Mouse (Mus musculus) kidney, postnatal 0 days (tissue): ENCODE measurements around the gene Soat1. TPM values are rescaled to one million over a fixed set of nuclear protein-coding genes. Genes with fewer than 3 reads are reported as not detected.

Experiments
- ATAC-seq: fragments of 200-750 bp; cut with Nextera tagmentation; replicated peaks from 2 replicates; pipeline ENCODE4 v1.8.0; 2017; ENCODE audit warnings: low read depth, moderate number of reproducible peaks, moderate TSS enrichment, moderate library complexity; ENCODE audit not compliant: low FRiP score
- DNase-seq: peaks from one replicate; pipeline ENCODE4 v3.0.0-alpha.2; 2016; ENCODE audit warnings: low spot score
- H3K27ac ChIP-seq: fragments of 300-500 bp; sonication (generic); 2 replicates; pipeline ENCODE4 v1.5.1; 2014; ENCODE audit warnings: mild to moderate bottlenecking
- H3K27me3 ChIP-seq: fragments of 300-500 bp; sonication (generic); 2 replicates; pipeline ENCODE4 v1.6.1; 2014; ENCODE audit warnings: low read length, mixed read lengths; ENCODE audit not compliant: insufficient read depth
- H3K36me3 ChIP-seq: fragments of 300-500 bp; sonication (generic); 2 replicates; pipeline ENCODE4 v1.6.1; 2014; ENCODE audit warnings: low read length, mixed read lengths; ENCODE audit not compliant: insufficient read depth
- H3K4me1 ChIP-seq: fragments of 300-500 bp; sonication (generic); replicated peaks from 2 replicates; pipeline ENCODE4 v1.6.1; 2014; ENCODE audit warnings: antibody characterized with exemption, low read length, mixed read lengths; ENCODE audit not compliant: insufficient read depth
- H3K4me2 ChIP-seq: fragments of 300-500 bp; sonication (generic); 2 replicates; pipeline ENCODE4 v1.6.1; 2014; ENCODE audit warnings: mild to moderate bottlenecking, low read length, moderate library complexity, mixed read lengths
- H3K4me3 ChIP-seq: fragments of 300-500 bp; sonication (generic); replicated peaks from 2 replicates; pipeline ENCODE4 v1.5.1; 2014; ENCODE audit warnings: low read depth, low read length
- H3K9ac ChIP-seq: fragments of 300-500 bp; sonication (generic); 2 replicates; pipeline ENCODE4 v1.6.1; 2014; ENCODE audit warnings: low read depth, low read length
- H3K9me3 ChIP-seq: fragments of 300-500 bp; sonication (generic); replicated peaks from 2 replicates; pipeline ENCODE4 v1.6.1; 2016; ENCODE audit warnings: low read length, inconsistent platforms, mixed read lengths
- CTCF ChIP-seq: IDR thresholded peaks from 2 replicates; pipeline ENCODE4 v1.5.1; 2016; ENCODE audit warnings: antibody characterized with exemption, low read depth, mild to moderate bottlenecking, moderate library complexity
- WGBS: fragments of 180-500 bp; shearing (Covaris S2); extraction: QIAGEN DNeasy Blood & Tissue Kit; methylation state at CpG from one replicate; pipeline ENCODE4 v1.1.7; 2014; 5-methylcytosine and 5-hydroxymethylcytosine counted together
- polyA plus RNA-seq: library from polyadenylated mRNA; unstranded; fragments of >200 nt; fragmentation: Nextera tagmentation; extraction: Ambion mirVana; gene quantifications from 2 replicates; pipeline ENCODE4 v1.2.1, GENCODE M21; 2015

Soat1 gene
- polyA plus RNA-seq, 1 experiment from 2014 or later, result 30.5 TPM

DNA sequence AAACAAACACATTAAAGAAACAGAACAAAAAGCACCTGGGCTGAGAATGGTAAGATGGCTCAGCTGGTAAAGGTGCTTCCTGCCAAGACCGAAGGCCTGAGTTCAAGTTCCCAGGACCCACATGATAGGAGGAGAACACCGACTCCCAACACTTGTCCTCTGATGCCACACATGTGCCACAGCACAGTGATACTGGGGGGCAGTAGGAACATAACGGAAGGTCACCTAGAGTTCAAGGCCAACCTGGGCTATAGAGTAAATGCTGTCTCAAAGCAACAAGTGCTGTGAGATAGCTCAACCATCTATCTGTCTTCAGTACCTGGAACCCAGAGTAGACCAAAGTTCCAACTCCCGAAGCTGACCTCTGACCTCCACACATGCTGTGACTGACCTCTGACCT, 13.9 kb downstream of the Soat1 start:
- Histone ChIP-seq H3K9me3 (no peaks in the 10 kb centered on the region), H3K4me1 (peaks cover 7% of the 10 kb centered on the region; the same call in 1 of the 2 replicates), H3K27me3 (no peaks in the 10 kb centered on the region), H3K36me3 (no peaks in the 10 kb centered on the region; the same call in 1 of the 2 replicates), H3K4me3 (no peak overlapping the region), H3K27ac (no peak overlapping the region), H3K9ac (no peak overlapping the region), H3K4me2 (no peak overlapping the region)
- TF ChIP-seq CTCF, result no peak
- WGBS, result 97% methylated on average over 4 of the region's 4 CpGs
- DNase-seq (no peak), ATAC-seq (no peak)

DNA sequence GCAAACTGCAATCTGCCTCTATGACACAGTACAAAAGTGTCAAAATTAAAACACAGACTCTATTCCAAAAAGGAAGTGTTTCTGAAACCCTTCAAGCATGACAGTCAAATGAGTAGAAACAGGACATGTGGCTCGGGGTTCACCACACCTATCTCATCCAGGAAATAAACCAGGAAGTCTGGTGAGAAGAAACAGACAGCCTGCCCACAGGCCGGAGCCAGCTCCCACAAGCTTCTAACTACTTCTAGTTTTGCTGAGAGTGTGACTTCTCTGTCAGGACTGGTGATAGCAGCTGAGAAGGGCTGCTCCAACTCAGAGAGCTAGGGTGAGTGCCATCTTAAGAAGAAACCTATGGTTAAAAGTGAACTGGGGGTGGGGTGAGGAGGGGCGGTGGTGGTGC, 14.4 kb downstream of the Soat1 start:
- no peaks in the 10 kb centered on the region for H3K9me3 ChIP-seq
- no peak overlapping the region for H3K4me2 ChIP-seq
- no peaks in the 10 kb centered on the region; the same call in 1 of the 2 replicates for H3K36me3 ChIP-seq
- TF ChIP-seq CTCF, result no peak
- H3K27me3 ChIP-seq, result no peaks in the 10 kb centered on the region
- 68% methylated on average over 3 of the region's 3 CpGs for WGBS
- H3K9ac ChIP-seq, result no peak overlapping the region
- no peak for ATAC-seq
- no peak for DNase-seq
- peaks cover 7% of the 10 kb centered on the region; the same call in 1 of the 2 replicates for H3K4me1 ChIP-seq
- H3K4me3 ChIP-seq, result no peak overlapping the region
- no peak overlapping the region; the same call in 1 of the 2 replicates for H3K27ac ChIP-seq

- Histone ChIP-seq H3K9ac (no peak overlapping the region), H3K4me1 (peaks cover 7% of the 10 kb centered on the region; the same call in 1 of the 2 replicates), H3K9me3 (no peaks in the 10 kb centered on the region), H3K4me3 (no peak overlapping the region), H3K4me2 (no peak overlapping the region), H3K27me3 (no peaks in the 10 kb centered on the region), H3K27ac (no peak overlapping the region), H3K36me3 (no peaks in the 10 kb centered on the region; the same call in 1 of the 2 replicates)
- DNase-seq, result no peak
- no peak for ATAC-seq
- WGBS, result 55% methylated on average over 8 of the region's 8 CpGs
- no peak for TF ChIP-seq CTCF
Measured at GRCm38 (mm10) chr1:156458391-156459060, 15.6 kb downstream of the Soat1 start.

- Histone ChIP-seq H3K27ac (no peak overlapping the region), H3K4me3 (no peak overlapping the region), H3K9me3 (no peaks in the 10 kb centered on the region), H3K4me2 (no peak overlapping the region), H3K4me1 (peaks cover 7% of the 10 kb centered on the region; the same call in 1 of the 2 replicates), H3K36me3 (no peaks in the 10 kb centered on the region; the same call in 1 of the 2 replicates), H3K9ac (no peak overlapping the region), H3K27me3 (no peaks in the 10 kb centered on the region)
- WGBS, result 95% methylated on average over 2 of the region's 2 CpGs
- no peak for ATAC-seq
- no peak for TF ChIP-seq CTCF
- DNase-seq, result no peak
Measured at GRCm38 (mm10) chr1:156455005-156455758, 18.9 kb downstream of the Soat1 start.

DNA sequence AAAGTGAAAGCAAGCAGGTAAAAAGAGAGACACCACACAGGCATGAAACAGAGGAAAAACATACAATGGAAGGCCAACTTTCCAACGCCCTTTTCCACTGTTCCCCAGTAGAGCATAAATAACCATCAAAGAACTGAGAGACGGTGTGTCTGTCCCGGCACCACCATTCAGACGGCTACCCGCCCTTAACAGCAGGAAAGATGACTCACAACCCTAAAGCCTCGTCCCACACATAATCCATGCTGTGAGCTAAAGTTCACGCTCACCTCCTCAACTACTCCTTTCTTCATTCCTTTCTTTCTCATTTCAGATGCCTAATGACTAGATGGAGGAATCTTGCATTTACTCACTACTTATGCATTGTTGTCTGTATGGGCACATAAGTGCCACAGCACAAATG, 19.7 kb downstream of the Soat1 start:
- Histone ChIP-seq H3K4me1 (0 out of 2 replicates have a peak, but pooled peaks cover under 1% of the 10 kb centered on the region), H3K27ac (no peak overlapping the region), H3K4me2 (no peak overlapping the region), H3K9me3 (no peaks in the 10 kb centered on the region), H3K27me3 (no peaks in the 10 kb centered on the region), H3K9ac (no peak overlapping the region), H3K36me3 (no peaks in the 10 kb centered on the region; the same call in 1 of the 2 replicates), H3K4me3 (no peak overlapping the region)
- 35% methylated on average over 7 of the region's 7 CpGs for WGBS
- DNase-seq (no peak), ATAC-seq (no peak)
- TF ChIP-seq CTCF, result no peak

GRCm38 (mm10) chr1:156453876-156454275, 20.3 kb downstream of the Soat1 start:
- DNase-seq (no peak), ATAC-seq (no peak)
- Histone ChIP-seq H3K9me3 (no peaks in the 10 kb centered on the region), H3K9ac (no peak overlapping the region), H3K4me1 (no peaks in the 10 kb centered on the region), H3K27me3 (no peaks in the 10 kb centered on the region), H3K27ac (no peak overlapping the region), H3K36me3 (no peaks in the 10 kb centered on the region; the same call in 1 of the 2 replicates), H3K4me3 (no peak overlapping the region), H3K4me2 (no peak overlapping the region)
- WGBS, result 45% methylated on average over 10 of the region's 10 CpGs
- TF ChIP-seq CTCF, result no peak
